Mouse (Mus musculus): Measurements from ENCODE around the gene Inpp5d.

DNA sequence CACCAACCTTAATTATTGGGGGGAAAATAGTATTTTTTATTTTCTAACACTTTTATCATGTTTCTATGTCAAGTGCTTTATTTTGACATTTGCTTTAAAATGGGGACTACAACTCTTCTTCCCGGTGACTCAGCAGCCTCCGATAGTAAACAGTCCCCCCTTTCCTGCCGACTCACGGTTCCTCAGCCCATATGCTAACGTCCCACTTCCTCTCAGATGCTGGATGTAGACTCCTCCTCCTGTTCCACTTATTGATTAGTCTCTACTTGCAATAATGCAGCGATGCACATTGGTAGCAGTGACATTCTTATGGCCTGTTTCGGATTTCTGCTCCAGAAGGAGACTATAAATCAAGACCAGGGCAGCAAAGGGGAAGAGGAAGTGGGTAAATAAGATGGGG is 28.5 kb downstream of the Inpp5d start:
- no peak for TF ChIP-seq CTCF (IDR thresholded peaks at IDR 0.05; ENCODE audit: insufficient read depth, low read length)
- no peak for TF ChIP-seq POLR2A (IDR thresholded peaks at IDR 0.05; ENCODE audit: borderline replicate concordance, extremely low read depth, low read depth, low read length)
